ENCODE assay signal across 22 mouse cellular contexts in the genomic region with DNA sequence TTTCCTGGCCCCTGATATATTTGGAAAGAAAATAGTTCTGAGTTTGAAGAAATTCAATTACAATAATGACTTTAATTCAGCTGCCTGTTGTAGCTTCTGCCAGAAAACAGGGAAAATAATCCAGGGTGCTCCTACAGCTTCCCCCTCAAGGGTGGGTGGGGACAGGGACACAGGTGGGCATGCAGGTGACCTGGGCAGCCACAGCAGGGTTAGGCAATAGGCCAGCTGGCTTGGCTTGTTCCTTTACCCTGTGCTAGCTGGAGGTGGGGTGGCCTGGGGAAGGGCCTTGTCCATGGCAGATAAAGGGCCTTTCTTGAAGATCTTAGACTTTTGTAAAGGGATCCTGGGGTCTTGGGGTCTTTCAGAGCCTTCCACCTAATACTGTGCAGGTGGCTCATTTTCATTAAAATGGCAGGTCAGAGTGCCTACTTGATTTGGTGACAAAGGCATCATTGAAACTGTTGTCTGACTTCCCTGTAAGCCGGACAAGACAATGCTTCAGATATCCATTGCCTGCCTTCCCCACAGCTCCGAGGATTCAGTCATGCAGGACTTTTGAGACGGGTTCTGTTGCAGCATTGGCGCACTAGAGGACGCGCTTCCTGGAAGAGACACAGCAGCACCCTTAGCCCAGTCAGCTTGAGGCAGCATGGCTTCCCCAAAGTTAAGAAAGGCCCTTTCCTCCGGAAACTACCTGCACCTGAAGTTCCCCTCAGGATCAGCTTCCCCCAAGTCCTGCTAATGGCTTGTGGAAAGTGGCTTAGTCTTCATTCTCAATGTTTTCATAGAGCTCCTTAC.
A peak's percentile ranks its signal among the peaks of the same experiment; 100 is the strongest.
DNase-seq lines count a peak whose midpoint lies in the region; ATAC-seq and TF ChIP-seq lines count a peak whose summit lies in the region.
"Had no signal": no experiment of that assay in that cellular context is flagged by ENCODE, and none has a peak within 500 bp of the region (broad histone marks: within the 10 kb centered on the region; RNA-seq: fewer than 3 reads in every experiment).

No protein-coding gene starts in this region.

- no peaks in the 10 kb centered on the region for H3K4me1 ChIP-seq in heart, embryonic 10.5 days
- H3K4me1 ChIP-seq in heart, embryonic 12.5 days (replicated peaks), result no peaks in the 10 kb centered on the region; the same call in 1 of the 2 replicates
- H3K4me1 ChIP-seq in E14TG2a.4 (replicated peaks; ENCODE audit: low read depth, low read length) (peaks cover 27% of the 10 kb centered on the region), ES-Bruce4 (ENCODE audit: control insufficient read depth, insufficient read depth, low read length) (peaks cover 2% of the 10 kb centered on the region)
- H3K4me1 ChIP-seq: forebrain, embryonic 15.5 days; hindbrain, embryonic 12.5 days; intestine, embryonic 15.5 days had no signal

- H3K9me3 ChIP-seq in heart, embryonic 10.5 days, result no peaks in the 10 kb centered on the region
- 0 out of 2 replicates have a peak, but pooled peaks cover 4% of the 10 kb centered on the region for H3K9me3 ChIP-seq in heart, embryonic 12.5 days (replicated peaks)
- H3K9me3 ChIP-seq in E14TG2a.4 (ENCODE audit: low read length) (peaks cover 6% of the 10 kb centered on the region; the same call in 1 of the 2 replicates), ES-Bruce4 (replicated peaks; ENCODE audit: control insufficient read depth, insufficient read depth, low read length, poor library complexity, severe bottlenecking) (no peaks in the 10 kb centered on the region)
- H3K9me3 ChIP-seq: forebrain, embryonic 12.5 days; hindbrain, embryonic 12.5 days; intestine, embryonic 15.5 days had no signal

- ATAC-seq in heart, embryonic 12.5 days (ENCODE audit: insufficient number of reproducible peaks, low FRiP score), result no peak
- ATAC-seq: CD4-positive, CD25-positive, alpha-beta regulatory T cell, adult 4 months; forebrain, embryonic 15.5 days; hindbrain, embryonic 16.5 days; intestine, embryonic 15.5 days had no signal

- H3K36me3 ChIP-seq in heart, embryonic 10.5 days, result no peaks in the 10 kb centered on the region
- H3K36me3 ChIP-seq in heart, embryonic 12.5 days, result no peaks in the 10 kb centered on the region
- no peaks in the 10 kb centered on the region for H3K36me3 ChIP-seq in E14TG2a.4 (ENCODE audit: insufficient read depth, low read length)
- H3K36me3 ChIP-seq in ES-Bruce4 (ENCODE audit: control insufficient read depth, insufficient read depth, low read length, poor library complexity, severe bottlenecking), result no peaks in the 10 kb centered on the region
- H3K36me3 ChIP-seq: forebrain, embryonic 12.5 days; forebrain, embryonic 15.5 days; heart, embryonic 13.5 days; hindbrain, embryonic 12.5 days; intestine, embryonic 15.5 days had no signal

- H3K27me3 ChIP-seq in heart, embryonic 10.5 days (ENCODE audit: insufficient read depth, poor library complexity, severe bottlenecking), result peaks cover 9% of the 10 kb centered on the region
- no peaks in the 10 kb centered on the region for H3K27me3 ChIP-seq in heart, embryonic 12.5 days (replicated peaks)
- no peaks in the 10 kb centered on the region for H3K27me3 ChIP-seq in E14TG2a.4 (ENCODE audit: insufficient read depth, low read length)
- H3K27me3 ChIP-seq in ES-Bruce4 (ENCODE audit: control insufficient read depth, insufficient read depth, low read length, poor library complexity, severe bottlenecking), result no peaks in the 10 kb centered on the region
- H3K27me3 ChIP-seq: forebrain, embryonic 12.5 days; forebrain, embryonic 15.5 days; hindbrain, embryonic 12.5 days; intestine, embryonic 15.5 days had no signal

- 87% methylated on average over 7 of the region's 7 CpGs for WGBS in heart, embryonic 10.5 days
- WGBS in heart, embryonic 12.5 days, result 85% methylated on average over 7 of the region's 7 CpGs

- H3K9ac ChIP-seq in heart, embryonic 12.5 days, result no peak overlapping the region
- no peak overlapping the region for H3K9ac ChIP-seq in ES-Bruce4 (ENCODE audit: low read depth, poor library complexity, severe bottlenecking)
- H3K9ac ChIP-seq: forebrain, embryonic 12.5 days; forebrain, embryonic 15.5 days; heart, embryonic 13.5 days; hindbrain, embryonic 12.5 days; intestine, embryonic 15.5 days had no signal

- H3K4me2 ChIP-seq in heart, embryonic 12.5 days, result no peak overlapping the region
- H3K4me2 ChIP-seq: forebrain, embryonic 12.5 days; forebrain, embryonic 15.5 days; heart, embryonic 13.5 days; hindbrain, embryonic 12.5 days; intestine, embryonic 15.5 days had no signal

- peak; percentile 52 for DNase-seq in heart, embryonic 10.5 days (ENCODE audit: low spot score)
- DNase-seq in ZHBTc4 (ENCODE audit: low read depth, low spot score), result peak; percentile 64
- no peak for DNase-seq in kidney, adult 8-10 months
- DNase-seq: adrenal gland, postnatal 10 days; adrenal gland, postnatal 36 days; cerebellum, adult 18-20 months; cerebellum, adult 9-10 months; cerebellum, postnatal 14 days; gastrocnemius, postnatal 25 days; heart, postnatal 14 days; heart, postnatal 4 days; kidney, adult 11 months had no signal

- H3K27ac ChIP-seq in heart, embryonic 10.5 days, result no peak overlapping the region
- H3K27ac ChIP-seq in heart, embryonic 12.5 days (ENCODE audit: poor library complexity, severe bottlenecking), result no peak overlapping the region
- H3K27ac ChIP-seq in ES-Bruce4 (ENCODE audit: insufficient read depth, low read length), result no peak overlapping the region
- H3K27ac ChIP-seq: forebrain, embryonic 12.5 days; forebrain, embryonic 15.5 days; heart, embryonic 13.5 days; hindbrain, embryonic 12.5 days; intestine, embryonic 15.5 days had no signal

- peak; percentile 93 for TF ChIP-seq EP300 in ES-Bruce4 (IDR thresholded peaks at IDR 0.05; ENCODE audit: insufficient read depth, low read depth, low read length)

- TF ChIP-seq POLR2A in ES-Bruce4 (IDR thresholded peaks at IDR 0.05; ENCODE audit: insufficient read depth, low read length), result no peak

- TF ChIP-seq CTCF in E14TG2a.4 (conservative IDR thresholded peaks at IDR 0.05; ENCODE audit: low read length) (peak; percentile 13), ES-Bruce4 (IDR thresholded peaks at IDR 0.05; ENCODE audit: low read depth, low read length) (peak; percentile 27)

- H3K4me3 ChIP-seq in heart, embryonic 10.5 days, result no peak overlapping the region
- no peak overlapping the region for H3K4me3 ChIP-seq in heart, embryonic 12.5 days
- H3K4me3 ChIP-seq in E14TG2a.4 (replicated peaks; ENCODE audit: low read length), result no peak overlapping the region
- no peak overlapping the region for H3K4me3 ChIP-seq in ES-Bruce4 (ENCODE audit: low read depth, low read length)
- H3K4me3 ChIP-seq: forebrain, embryonic 12.5 days; forebrain, embryonic 15.5 days; heart, embryonic 13.5 days; hindbrain, embryonic 12.5 days; intestine, embryonic 15.5 days had no signal

Comparison
In these comparisons a context has a peak if more than half of its experiments do, and no peak if none do; other contexts are left out.
1. DNase-seq: peak in heart, embryonic 10.5 days (single experiment) and ZHBTc4 (single experiment); none in kidney, adult 8-10 months (0 of 2).